Mouse (Mus musculus) left cerebral cortex, adult 18-20 months (tissue): Measurements from ENCODE around the gene Pdhb. TPM values are rescaled to one million over a fixed set of nuclear protein-coding genes. Genes with fewer than 3 reads are reported as not detected.

Experiments
- DNase-seq, 2 experiments: peaks; one replicate each; pipeline ENCODE4 v3.0.0; 2021 to 2022; ENCODE audit warnings: low spot score in 2 of 2, mixed read lengths in 1 of 2
- long read RNA-seq, 2 experiments: library from polyadenylated mRNA; stranded (forward); transcript quantifications; one replicate each; pipeline ENCODE4 v2.0.0; 2021
- total RNA-seq, 2 experiments: library from RNA; stranded (reverse); gene quantifications; 2 replicates each; pipeline ENCODE4 v1.2.3; 2021

The Pdhb gene
- total RNA-seq = 100 to 1,000 TPM; 156 to 161 TPM
- long read RNA-seq, experiment 1, transcript Pdhb-206 (1 exons, 2,377 nt) = minor isoform, 7 of 183 reads
- long read RNA-seq, experiment 1, transcript Pdhb-201 (10 exons, 1,513 nt) = major isoform, 142 of 183 reads
- long read RNA-seq, experiment 1, partial matches to known transcripts = 15 of 183 reads
- long read RNA-seq, experiment 1, other reads (novel, unspliced or antisense) = 16 of 183 reads
- long read RNA-seq, experiment 2, transcript Pdhb-201 (10 exons, 1,513 nt) = major isoform, 137 of 162 reads
- long read RNA-seq, experiment 2, partial matches to known transcripts = 12 of 162 reads
- long read RNA-seq, experiment 2, other reads (novel, unspliced or antisense) = 10 of 162 reads

DNA sequence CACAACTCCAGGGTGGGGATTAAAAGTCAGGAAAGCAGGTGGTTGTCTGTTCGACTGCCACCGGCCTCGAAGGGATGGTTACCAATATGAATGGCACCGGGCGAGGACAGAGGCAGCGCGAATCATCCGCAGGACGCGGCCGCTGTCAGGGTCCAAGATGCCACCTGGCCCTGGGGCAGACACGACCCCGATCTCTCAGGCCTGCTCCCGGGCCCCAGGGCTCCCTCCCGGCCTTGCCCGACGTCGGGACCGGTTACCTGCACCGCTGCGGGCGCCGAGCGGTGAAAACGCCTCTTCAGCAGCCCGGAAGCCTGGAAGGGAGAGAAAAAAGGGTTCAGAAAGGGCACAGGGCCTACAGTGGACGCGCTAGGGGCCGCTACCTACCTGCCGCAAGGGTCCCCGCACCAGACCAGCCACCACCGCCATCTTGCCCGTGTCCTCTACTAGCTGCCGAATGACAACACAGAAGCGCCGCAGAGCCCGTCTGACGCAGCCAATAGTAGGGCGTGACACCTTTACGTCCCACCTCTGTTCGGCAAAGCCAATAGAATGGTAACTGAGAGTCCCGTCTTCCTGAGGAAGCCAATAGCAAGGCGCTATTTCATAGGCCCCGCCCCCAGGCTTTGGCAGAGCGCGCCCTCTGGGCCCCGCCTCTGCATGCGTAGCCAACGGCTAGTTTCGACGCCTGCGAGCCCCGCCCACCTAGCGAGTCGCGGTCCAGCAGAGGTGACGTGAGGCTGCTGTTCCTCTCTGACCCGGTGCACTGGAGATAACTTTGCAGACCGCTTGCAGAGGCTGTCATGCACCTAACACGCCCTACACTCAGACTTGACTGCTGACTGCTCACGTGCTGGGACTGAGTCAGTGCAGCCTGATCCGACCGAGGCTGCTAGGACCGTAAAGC is at the start of gene Pdhb:
Gene Pdhb (minus strand): TSS at position 519 of the 904 bp plus-strand sequence.
- DNase-seq = peak; percentile 98 to 99

DNA sequence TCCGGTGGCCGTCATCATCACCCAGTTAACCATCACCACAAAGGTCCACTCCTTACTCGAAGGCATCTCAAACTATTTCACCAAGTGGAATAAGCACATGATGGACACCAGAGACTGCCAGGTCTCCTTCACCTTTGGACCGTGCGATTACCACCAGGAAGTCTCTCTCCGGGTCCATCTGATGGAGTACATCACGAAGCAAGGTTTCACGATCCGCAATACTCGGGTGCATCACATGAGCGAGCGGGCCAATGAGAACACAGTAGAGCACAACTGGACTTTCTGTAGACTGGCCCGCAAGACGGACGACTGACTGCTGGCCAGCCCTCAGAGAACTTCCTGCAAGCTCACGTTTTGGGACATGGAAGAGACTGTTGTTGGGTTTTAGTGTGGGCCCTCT is 49.7 kb upstream of the Pdhb start:
- no peak for DNase-seq

DNA sequence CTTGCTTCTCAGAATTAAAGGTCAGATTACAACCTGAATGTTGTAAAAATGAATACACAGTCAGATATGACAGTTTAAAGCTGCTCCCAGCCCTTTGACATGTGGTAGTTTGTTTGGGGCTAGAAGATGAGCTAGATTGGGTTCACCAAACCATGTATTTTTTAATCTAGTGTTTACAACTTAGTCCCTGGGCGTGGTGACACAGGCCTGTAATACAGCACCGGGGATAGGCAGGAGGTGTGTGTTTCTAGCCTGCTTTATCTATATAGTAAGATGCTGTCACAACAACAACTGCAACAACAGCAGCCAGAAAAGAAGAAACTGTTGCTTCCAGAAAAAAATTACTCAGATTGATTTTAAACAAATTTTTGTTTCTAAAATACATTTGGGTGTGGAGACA is 48.1 kb upstream of the Pdhb start:
- no peak for DNase-seq

DNA sequence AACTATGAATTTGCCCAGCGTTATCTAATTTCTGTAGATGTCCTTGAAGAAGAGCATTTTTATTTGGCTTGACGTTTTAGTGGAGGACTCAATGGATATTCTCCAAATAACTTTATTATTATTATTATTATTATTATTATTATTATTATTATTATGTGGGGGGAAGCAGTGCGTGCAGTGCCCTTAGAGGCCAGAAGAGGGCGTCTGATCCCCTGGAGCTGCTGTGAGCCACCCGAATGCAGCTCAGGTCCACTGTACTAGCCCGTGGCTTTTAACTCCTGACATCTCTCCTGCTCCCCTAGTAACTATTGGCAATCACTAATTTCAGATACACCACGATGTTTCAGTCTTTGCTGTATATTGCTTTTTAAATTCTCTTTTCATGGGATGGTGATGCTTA is 47.5 kb upstream of the Pdhb start:
- no peak for DNase-seq

DNA sequence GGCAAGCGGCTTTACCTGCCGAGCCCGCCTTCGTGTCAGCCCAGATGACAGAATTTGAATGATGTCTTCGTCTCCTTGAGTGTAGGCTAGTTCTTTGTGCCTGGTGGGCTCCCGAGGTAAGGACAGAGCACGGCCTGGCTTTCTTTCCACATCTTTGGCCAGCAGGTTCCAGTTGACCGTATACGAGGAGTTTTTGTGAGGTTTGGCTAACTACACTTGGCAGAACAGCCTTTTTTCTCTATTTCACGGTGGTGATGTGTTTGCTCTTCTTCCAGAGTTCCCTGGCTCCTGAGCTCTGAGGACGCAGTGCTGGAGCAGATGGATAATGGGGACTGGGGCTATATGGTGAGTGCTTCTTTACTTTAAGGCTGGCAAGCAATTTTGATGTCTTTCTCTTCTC is 47.1 kb upstream of the Pdhb start:
- DNase-seq = no peak

DNA sequence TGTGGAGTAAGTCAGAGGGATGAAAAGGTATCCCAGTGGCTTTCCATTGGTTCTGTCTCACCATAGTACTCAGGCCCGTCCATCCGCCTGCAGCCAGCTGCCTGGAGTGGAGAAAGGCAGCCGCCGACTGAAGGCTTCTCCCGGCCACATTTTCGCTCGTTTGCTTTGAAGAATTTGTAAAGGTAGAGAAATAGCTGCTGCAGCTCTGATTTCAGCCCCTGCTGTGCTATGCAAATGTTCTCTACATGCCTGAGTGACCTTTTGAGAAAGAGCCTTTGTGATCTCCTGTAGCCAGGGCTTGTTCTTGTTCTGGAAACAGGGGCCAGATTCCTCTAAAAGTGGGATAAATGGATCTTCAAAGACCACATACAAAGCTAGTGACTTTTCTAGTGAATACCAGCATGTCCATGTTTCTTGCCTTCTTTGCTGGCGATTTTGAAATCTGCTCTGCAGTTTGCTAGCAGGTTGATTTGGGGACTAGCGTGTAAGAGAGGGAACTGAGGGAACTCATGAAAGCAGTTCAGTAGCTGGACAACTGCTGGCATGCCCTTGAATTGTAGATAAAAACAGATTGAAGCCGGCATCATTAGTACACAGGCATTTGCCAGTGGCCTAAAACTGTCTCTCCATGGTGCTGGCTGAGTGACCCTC is 46.0 kb upstream of the Pdhb start:
- DNase-seq = no peak

DNA sequence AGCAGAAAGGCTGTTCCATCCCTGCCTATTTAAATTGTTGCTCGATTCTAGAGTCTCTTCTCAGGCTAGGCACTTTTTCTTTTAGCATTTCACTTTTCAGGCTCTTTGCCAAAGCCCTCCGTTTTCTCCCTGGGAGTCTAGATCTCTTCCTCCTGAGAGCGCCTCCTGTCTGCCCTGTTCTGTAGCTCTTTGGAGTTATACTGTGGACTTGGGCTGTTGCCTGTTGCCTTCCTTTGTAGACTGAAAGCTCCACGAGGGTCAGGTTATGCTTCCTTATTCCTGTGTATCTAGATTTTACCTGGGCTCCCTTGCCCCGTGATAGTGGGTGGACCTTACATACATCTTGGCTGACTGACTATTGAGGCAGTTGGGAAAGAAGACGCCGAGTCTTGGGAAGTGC is 45.4 kb upstream of the Pdhb start:
- DNase-seq = no peak

DNA sequence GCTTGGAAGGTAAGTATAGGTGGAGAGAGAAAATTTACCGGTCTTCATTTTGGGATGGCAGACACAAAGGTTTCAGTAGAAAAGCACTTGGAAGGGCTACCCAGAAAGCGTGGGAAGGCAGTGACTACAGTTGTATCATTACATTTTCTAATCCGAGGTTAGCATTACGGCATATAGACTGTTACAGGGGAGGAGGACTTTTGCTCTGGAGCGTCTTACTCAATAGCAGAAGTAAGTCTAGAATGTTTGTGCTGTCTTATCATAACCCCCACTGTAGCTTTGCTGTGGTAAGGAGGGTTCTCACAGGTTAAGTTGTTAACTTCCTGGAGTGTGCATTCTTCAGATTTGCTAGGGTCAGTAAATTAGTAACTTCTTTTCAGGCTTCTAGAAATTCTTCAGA is 43.3 kb upstream of the Pdhb start:
- DNase-seq = no peak

DNA sequence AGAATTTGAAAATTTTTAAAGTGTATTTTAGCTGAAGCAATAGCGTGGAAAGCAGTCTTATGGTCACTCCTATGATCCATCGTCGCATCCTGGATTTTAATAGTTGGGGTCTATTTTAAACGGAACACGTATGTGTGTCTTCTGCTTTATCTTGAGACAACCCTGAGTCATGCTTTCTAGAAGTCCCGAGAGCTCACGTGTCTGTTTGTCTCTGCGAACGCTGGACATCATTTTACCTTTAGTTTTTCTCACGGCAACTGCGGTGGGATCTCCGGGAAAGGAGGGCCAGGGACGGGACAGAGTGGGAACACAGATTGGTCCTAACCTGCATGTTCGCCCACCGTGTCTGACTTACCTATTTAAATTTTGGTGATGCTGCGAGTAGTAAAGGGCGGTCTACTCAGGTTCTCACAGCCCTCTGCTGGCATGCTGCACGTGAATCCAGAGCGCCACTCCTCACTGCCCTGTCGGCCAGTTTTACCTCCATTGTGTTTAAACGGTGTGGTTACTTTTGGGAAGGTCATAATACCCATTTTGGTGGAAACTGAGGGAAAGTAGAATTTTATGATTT is 42.5 kb upstream of the Pdhb start:
- DNase-seq = no peak

DNA sequence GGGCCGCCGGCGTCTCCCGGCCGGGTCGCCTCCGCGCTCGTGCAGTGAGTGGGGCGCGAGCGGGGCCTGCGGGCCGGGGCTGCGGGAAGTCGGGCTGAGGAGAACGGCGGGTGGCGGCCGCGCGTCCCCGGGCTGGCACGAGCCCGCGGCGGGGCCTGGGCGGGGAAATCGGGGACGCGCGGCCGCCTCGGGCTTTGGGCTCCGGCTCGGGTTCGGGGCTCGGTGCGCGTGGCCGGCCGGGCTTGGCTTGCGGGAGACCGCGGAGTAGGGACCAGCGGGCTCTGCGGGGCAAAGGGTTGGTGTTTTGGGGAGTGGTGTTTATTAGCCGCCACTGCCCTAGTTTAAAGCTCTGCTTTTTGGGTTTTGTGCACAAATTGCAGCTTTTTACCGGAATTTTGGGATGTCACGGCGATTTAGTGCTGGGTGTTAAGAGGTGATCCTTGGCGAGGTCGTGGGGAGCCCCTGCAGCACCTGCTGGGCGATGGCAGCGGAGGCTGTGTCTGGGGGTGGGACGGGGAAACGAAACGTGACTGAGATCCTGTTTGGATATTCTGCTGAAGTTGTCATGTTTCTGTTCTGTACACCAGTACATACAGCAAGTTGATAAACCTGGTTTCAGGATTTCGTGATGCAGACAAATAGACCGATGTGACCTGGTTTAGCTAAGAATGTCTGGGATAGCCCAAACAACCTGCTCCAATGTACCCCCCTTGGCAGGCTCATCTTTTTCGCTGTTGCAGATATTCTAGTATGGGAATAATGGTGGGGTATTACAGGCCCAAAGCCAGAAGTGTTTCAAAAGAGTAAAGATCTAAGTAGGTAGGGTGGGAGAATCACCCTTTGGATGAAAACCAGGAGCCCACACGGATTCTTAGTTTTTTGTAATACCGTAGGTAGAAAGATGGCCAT is 41.7 kb upstream of the Pdhb start:
- DNase-seq = peak; percentile 71 to 82

DNA sequence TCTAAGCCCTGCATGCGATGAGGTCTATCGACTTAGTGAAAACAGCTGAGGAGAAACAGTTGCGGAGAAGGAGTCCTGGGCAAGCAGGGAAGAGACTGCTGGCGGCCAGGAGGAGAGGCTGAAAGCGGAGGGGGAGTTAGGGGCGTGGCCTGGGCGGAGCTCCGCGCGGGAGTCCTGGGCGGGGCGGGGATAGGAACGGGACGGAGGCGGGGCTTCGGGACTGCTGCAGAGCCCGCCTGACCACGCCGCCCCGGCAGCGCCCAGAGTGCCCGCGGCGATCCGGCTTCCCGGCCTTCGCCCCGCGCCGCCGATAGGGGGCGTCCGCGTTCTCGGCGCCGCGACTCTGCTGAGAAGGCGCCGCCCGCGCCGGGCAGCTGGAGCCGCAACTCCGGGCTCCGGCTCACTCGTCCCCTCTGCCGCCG is 41.0 kb upstream of the Pdhb start, which contains the start of gene Kctd6:
Gene Kctd6 (plus strand): TSS at position 338 of the 422 bp plus-strand sequence.
- DNase-seq = peak; percentile 97 to 99

DNA sequence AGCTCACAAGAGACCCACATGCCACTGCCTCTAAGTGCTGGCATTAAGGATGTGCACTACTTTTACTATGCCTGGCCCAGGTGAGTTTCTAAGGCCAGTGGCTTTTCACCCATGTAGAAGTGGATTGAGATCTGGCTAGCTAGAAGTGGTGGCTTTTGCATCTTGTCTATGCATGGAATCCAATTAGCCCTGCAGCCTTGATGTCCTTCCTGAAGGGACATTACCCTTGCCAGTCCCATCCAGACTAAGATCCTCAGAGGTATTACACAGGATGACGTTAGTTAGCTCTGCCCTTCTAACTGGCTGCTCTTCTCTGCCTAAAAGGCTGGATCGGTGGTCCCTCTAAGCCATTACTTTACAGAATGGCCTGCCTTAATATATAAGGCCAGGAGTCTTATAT is 40.2 kb upstream of the Pdhb start:
- DNase-seq = no peak

DNA sequence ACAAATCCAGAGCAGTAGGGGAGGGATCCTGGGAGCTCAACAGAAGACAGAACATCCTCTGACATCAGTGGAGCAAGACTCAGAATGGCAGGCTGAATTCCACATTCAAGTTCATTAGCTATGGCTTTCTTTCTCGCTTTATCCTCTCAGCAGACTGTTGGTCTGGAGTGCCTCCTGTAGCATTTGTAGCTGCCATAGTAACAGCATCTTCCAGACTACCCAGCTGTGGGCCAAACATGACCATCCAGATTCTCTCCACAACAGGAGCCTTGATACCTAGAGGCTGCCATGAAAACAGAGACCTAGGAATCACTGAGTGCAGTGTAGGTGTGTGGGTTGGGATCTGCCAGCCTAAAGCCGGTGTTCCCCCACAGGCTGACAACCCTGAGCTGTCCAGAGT is 37.1 kb upstream of the Pdhb start:
- DNase-seq = no peak

DNA sequence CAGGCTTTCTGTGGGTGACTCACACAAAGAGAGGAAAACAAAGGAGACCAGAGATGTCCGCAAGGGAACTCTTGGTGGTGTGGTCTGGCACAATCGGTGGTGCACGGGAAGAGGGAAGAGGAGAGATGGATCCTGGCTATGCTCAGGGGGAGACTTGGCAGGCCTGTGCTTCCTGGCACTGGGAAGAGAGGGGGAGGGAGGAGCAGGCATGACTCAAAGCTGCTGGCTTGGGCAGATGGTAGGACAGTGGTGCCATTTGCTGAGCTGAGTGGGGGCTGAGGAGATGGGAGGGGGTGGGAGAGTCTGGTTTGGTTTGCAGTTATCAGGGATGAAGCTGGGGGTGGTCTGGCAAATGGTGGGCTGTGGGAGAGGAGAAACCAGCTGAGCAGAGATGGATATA is 36.1 kb upstream of the Pdhb start:
- peak; percentile 78 to 88 for DNase-seq

DNA sequence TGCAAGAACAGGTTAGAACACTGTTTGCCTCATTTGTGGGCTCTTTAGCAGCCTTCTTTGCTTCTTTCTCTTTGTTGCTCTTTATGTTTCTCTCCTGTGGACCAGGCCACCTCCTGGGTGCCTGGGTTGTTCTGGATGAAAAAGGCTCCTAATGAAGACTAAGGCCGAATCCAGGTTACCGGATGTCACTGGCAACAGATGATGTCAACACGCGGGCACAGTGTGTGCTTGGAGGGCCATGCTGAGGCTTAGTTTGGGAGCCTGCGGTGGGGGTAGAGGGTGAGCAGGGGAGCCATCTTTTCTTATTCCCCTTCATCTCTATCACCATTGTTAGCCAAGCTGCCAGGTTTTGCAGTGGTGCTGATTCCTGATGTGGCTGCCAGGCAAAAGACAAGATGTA is 34.7 kb upstream of the Pdhb start:
- DNase-seq = no peak

DNA sequence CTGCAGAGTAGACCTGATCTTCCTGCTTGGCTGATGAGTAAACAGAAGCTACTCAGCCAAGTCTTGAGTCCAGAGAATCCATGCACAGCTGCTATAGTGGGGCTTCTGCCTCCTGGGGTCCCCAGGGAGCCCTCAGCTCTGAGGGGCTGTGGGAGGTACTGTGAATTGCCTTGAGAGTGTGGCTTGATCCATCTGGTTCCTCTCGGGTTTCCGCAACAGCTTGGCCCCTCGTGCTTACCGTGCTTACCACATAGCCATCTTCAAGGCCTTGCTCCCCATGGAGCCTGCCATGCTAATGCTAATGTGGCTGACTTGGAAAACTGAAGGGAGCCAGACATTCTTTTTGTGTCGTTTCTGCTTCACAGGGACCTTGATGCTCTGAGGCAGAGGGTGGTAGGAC is 34.3 kb upstream of the Pdhb start:
- peak in 1 of 2 experiments; percentile 7 for DNase-seq

DNA sequence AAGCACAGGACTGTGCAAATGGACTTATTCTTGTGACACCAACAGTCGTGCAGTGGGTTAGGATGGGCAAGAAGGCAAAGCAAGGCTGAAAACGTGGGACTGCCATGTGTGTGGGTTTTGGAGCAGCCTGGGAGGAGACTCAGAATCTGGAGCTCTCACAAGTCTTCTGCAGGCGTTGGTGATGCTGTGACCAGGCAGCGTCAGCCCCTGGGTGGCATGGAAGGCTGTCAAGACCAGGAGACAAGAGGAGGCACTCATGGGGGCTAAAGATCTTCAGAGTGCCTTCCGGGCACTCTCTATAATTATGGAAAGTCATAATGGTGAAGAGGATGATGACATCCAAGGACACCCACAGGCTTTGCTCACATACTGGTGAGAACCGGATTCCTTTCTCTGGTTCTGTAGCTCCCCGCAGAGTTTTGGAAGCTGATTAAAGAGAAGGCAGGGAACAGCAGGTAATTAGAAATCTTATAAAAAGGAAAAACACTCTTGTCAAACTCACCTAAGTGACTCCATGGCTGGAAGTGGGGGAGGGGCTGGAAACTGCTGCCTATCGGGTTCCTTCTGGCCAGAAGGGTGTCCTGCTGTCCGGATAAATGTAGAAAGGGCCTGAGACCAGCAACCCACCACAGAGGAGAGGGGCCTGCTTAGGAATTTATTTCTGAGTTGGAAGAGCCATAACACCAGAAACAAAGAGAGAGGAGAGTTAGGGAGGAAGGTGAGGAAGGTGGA is 33.5 kb upstream of the Pdhb start:
- DNase-seq = peak; percentile 48 to 62

DNA sequence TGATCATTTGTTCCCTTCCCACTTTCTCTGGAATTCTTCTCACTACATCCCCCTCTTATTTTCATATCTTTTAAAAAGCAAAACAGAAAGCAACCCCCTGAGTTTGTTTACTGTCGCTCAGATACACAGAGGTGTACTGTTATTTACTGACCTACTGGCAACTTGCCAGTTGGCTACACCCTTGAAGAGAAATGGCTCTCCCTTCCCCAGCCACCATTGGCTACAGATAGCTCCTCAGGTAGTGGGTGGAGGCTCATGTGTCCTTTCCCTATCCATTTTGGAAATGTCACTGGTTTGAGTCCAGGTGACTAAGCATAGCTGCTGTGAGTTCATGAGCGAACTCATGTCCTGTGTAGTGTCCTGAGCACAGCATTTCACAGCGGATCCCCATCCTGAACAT is 28.9 kb upstream of the Pdhb start:
- DNase-seq = no peak

DNA sequence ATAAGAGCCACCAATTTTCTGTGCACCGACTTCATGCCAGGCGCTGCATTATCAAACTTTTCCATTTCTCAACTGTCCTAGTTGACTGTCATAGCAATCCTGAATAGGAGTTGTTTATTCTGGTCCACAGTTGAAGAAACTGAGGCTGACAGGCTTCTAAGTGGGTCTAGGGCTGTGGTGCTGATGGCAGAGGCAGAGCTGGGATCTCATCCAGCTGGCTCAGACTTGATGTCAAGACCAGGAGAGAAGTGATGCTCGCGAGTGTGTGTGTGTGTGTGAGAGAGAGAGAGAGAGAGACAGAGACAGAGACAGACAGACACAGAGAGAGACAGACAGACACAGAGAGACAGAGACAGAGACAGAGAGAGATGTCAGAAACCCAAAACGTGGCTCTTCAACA is 27.9 kb upstream of the Pdhb start:
- DNase-seq = no peak

DNA sequence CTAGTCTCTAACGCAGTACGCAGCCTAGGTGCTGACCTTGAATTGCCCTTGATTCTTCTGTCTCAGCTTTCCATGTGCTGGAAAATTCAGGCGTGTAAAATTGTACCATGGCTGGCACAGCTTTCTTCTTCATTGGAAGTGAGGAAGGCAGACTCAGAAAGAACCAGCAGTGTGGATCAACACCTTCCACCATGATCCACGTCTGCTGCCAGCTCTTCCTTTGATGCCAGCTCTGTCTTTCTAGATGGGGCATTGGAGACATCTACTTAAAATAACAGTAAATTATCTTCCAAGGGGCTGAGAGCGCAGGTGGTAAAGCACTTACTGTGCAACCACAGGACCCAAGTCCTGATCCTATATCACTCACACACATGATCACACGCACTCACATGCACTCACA is 19.9 kb upstream of the Pdhb start:
- no peak for DNase-seq
